Mouse (Mus musculus): ENCODE data around the gene Zfp36l2. TPM values are rescaled to one million over a fixed set of nuclear protein-coding genes. Genes with fewer than 3 reads are reported as not detected.

The Zfp36l2 gene
- polyA plus RNA-seq, 1 experiment from 2014 or later: 68.0 TPM

DNA sequence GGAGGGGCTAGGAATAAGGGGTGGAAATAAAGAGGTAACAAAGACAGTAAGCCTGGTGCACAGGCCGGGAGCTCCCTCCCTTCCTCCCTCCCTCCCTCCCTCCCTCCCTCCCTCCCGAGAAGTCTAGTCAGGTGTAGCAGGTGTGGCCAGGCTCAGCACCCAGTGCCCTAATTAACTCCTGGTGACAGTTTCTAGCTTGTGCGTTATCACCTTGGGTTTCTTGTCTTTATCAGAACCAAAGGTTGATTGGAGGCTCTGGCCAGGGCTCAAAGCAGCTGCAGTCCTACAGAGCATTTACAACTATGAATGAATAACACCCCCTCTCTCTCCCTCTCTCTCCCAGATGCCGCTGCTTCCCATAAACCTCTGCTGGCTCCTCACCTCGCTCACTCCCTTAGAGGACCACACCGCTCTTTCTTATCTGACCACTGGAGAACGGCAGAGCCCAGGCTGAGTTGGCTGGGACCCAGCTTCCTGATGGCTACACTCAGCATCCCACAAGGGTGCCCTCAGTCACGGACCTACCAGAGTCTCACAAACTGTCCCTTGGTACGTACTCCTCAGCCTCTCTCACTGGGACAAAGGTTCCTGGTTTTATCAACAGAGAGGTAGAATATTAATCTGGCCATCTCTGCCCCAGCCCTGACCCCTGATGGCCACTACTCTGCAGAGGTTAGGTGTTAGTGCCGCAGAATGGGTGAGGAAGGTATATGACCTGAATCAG, 50.9 kb downstream of the Zfp36l2 start:
- POLR2A ChIA-PET: no interaction called here
- no peak for DNase-seq (ENCODE audit: low read depth, low spot score)
- TF ChIP-seq CTCF (IDR thresholded peaks at IDR 0.05): no peak
- no peaks in the 10 kb centered on the region for H3K27me3 ChIP-seq
- in situ Hi-C loops (cut with MboI; ENCODE audit: low pct_unique_long_range_greater_than_20kb): no loop called here
- CTCF ChIA-PET: no interaction called here
- ATAC-seq: no peak

DNA sequence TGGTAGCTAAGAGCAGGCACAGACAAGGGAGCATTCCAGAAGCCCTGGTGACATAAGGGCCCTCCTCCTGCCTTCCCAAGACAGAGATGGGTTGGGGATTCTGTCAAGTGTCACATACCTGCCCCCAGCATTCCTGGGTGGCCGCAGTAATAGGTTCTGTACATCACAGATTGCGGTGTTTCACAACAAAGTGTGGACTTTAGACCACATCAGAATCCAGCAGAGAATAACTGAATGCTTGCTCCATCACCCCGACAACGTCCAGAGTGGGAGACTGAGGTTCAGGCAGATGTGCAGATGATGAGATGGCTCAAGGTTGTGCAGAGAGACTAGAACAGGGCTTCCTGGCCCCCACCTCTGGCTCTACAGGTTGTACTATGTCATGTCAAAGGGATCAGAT, 51.5 kb downstream of the Zfp36l2 start:
- CTCF ChIA-PET: no interaction called here

GRCm38 (mm10) chr17:84135243-84135642, 52.5 kb downstream of the Zfp36l2 start:
- DNase-seq (ENCODE audit: low read depth, low spot score): no peak
- in situ Hi-C loops (cut with MboI; ENCODE audit: low pct_unique_long_range_greater_than_20kb): no loop called here
- TF ChIP-seq CTCF (IDR thresholded peaks at IDR 0.05): no peak
- no peak for ATAC-seq
- H3K27me3 ChIP-seq: no peaks in the 10 kb centered on the region
- ChIA-PET CTCF (no interaction called here), POLR2A (interaction anchor here (0.5 to 1.0 kb wide), 2 partner anchors 21 to 65 kb away, joined by 3 to 4 read pairs; no protein-coding TSS in a partner anchor)

More for the DNA sequence above, 51.5 kb downstream of the Zfp36l2 start:
- POLR2A ChIA-PET: interaction anchor here (1.0 kb wide), 1 partner anchor 22 kb away, joined by 3 read pairs; no protein-coding TSS in a partner anchor
- in situ Hi-C loops (cut with MboI; ENCODE audit: low pct_unique_long_range_greater_than_20kb): no loop called here
- H3K27me3 ChIP-seq: no peaks in the 10 kb centered on the region
- no peak for ATAC-seq
- DNase-seq (ENCODE audit: low read depth, low spot score): no peak
- TF ChIP-seq CTCF (IDR thresholded peaks at IDR 0.05): no peak
